Mouse (Mus musculus) lung, embryonic 15.5 days (tissue): ENCODE results near the gene Shroom3. TPM values are rescaled to one million over a fixed set of nuclear protein-coding genes. Genes with fewer than 3 reads are reported as not detected.

Experiments used
- ATAC-seq: fragments of 200-750 bp; cut with Nextera tagmentation; 2 replicates; pipeline ENCODE4 v1.8.0; 2017; ENCODE audit warnings: moderate number of reproducible peaks, borderline replicate concordance; ENCODE audit not compliant: low FRiP score, low TSS enrichment; ENCODE audit errors: extremely low read depth
- H3K27ac ChIP-seq: fragments of 300-500 bp; sonication (generic); 2 replicates; pipeline ENCODE4 v1.5.1; 2015; ENCODE audit warnings: moderate library complexity, mild to moderate bottlenecking, inconsistent platforms
- H3K27me3 ChIP-seq: fragments of 300-500 bp; sonication (generic); 2 replicates; pipeline ENCODE4 v1.6.1; 2015; ENCODE audit warnings: inconsistent platforms
- H3K36me3 ChIP-seq: fragments of 300-500 bp; sonication (generic); 2 replicates; pipeline ENCODE4 v1.6.1; 2015; ENCODE audit warnings: inconsistent platforms
- H3K4me1 ChIP-seq: fragments of 300-500 bp; sonication (generic); 2 replicates; pipeline ENCODE4 v1.6.1; 2015; ENCODE audit warnings: inconsistent platforms
- H3K4me2 ChIP-seq: fragments of 300-500 bp; sonication (generic); 2 replicates; pipeline ENCODE4 v1.6.1; 2015; ENCODE audit warnings: inconsistent platforms, mild to moderate bottlenecking, moderate library complexity
- H3K4me3 ChIP-seq: fragments of 300-500 bp; sonication (generic); 2 replicates; pipeline ENCODE4 v1.5.1; 2015; ENCODE audit warnings: mild to moderate bottlenecking, inconsistent platforms
- H3K9ac ChIP-seq: fragments of 300-500 bp; sonication (generic); 2 replicates; pipeline ENCODE4 v1.6.1; 2015; ENCODE audit warnings: inconsistent platforms
- H3K9me3 ChIP-seq: fragments of 300-500 bp; sonication (generic); 2 replicates; pipeline ENCODE4 v1.6.1; 2016; ENCODE audit warnings: inconsistent platforms
- WGBS: fragments of 180-500 bp; shearing (Covaris S2); methylation state at CpG from one replicate; pipeline ENCODE4 v1.1.7; 2015; 5-methylcytosine and 5-hydroxymethylcytosine counted together
- polyA plus RNA-seq: library from polyadenylated mRNA; unstranded; fragments of >200 nt; fragmentation: Nextera tagmentation; extraction: Ambion mirVana; gene quantifications from 2 replicates; pipeline ENCODE4 v1.2.1, GENCODE M21; 2015

Shroom3 gene
- polyA plus RNA-seq, 1 experiment from 2014 or later: 5.3 TPM

DNA sequence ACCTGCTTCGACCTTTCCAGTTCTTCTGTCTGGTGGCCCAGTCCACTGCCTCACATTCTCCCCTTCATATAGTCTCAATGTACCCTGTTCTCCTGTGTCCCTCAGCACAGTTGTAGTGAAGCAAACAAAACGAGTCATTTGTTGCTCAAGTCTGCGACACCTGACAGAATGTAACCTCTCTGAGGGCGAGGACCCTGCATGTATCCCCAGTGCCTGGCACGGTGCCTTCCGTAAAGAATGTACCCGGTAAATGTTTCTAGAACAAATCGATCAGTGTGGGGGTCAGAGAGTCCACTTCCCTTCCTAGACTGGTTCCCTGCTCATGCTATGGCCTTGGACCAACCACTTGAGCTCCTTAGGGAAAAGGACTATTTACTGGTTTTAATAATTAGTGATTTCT, 38.4 kb downstream of the Shroom3 start:
- H3K27ac ChIP-seq: no peak overlapping the region
- no peak for ATAC-seq
- no peaks in the 10 kb centered on the region for H3K36me3 ChIP-seq
- no peaks in the 10 kb centered on the region for H3K4me1 ChIP-seq
- WGBS: 85% methylated on average over 8 of the region's 8 CpGs
- no peak overlapping the region for H3K4me2 ChIP-seq
- no peak overlapping the region for H3K9ac ChIP-seq
- no peaks in the 10 kb centered on the region for H3K27me3 ChIP-seq
- no peaks in the 10 kb centered on the region for H3K9me3 ChIP-seq
- no peak overlapping the region for H3K4me3 ChIP-seq

DNA sequence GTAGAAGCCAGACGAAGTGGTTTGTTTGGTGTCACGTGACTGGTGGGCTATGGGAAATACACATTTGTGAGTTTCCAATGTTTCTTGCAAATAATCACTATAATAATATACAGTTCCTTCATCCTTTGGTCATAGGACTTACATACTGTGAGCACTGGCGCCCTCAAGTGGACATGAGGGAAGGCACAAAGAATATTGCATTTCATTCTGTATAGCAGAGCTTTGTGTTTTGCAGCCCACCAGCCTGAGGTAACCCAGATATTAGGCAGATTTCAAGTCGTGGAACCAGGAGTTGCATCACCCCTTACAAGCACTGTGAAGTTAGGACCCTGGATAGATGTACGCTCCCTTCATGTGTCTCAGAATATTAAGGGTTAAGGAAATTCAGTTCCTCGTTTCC, 42.7 kb downstream of the Shroom3 start:
- WGBS: 25% methylated on average over 6 of the region's 6 CpGs
- Histone ChIP-seq H3K9ac (no peak overlapping the region), H3K27me3 (no peaks in the 10 kb centered on the region), H3K4me1 (0 out of 2 replicates have a peak, but pooled peaks cover 3% of the 10 kb centered on the region), H3K4me2 (no peak overlapping the region), H3K36me3 (no peaks in the 10 kb centered on the region), H3K27ac (no peak overlapping the region), H3K4me3 (no peak overlapping the region), H3K9me3 (no peaks in the 10 kb centered on the region)
- no peak; the same call in 1 of the 2 replicates for ATAC-seq

DNA sequence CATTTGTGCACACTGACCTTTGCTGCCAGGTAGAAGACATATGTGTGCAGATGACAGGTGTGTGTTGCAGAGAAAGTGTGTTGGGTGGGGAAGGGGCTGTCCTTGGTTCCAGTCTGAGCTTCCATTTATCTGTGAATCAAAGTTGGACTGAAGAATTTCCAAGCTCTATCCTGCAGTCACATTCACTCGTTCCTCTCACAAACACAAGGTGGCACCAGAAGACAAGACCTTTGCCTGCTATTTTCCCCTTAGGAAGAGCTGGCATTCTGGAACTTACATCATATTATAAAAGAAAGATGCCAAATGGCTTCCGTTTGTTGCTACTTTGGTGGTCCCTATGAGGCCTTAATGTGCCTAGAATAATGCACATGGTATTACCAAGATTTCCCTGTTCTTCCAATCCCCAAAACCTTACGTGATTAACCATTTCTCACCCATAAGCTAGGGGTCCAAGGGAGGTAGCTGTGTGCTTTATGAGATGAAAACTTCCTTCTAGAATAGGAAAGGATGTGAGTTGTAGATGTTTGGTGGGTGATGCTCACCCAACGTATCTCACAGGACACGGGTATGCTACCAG, 45.1 kb downstream of the Shroom3 start:
- Histone ChIP-seq H3K27ac (no peak overlapping the region), H3K4me3 (no peak overlapping the region), H3K4me1 (0 out of 2 replicates have a peak, but pooled peaks cover 3% of the 10 kb centered on the region), H3K36me3 (no peaks in the 10 kb centered on the region), H3K9ac (no peak overlapping the region), H3K4me2 (no peak overlapping the region), H3K9me3 (no peaks in the 10 kb centered on the region), H3K27me3 (no peaks in the 10 kb centered on the region)
- WGBS: 37% methylated on average over 5 of the region's 5 CpGs
- no peak for ATAC-seq

DNA sequence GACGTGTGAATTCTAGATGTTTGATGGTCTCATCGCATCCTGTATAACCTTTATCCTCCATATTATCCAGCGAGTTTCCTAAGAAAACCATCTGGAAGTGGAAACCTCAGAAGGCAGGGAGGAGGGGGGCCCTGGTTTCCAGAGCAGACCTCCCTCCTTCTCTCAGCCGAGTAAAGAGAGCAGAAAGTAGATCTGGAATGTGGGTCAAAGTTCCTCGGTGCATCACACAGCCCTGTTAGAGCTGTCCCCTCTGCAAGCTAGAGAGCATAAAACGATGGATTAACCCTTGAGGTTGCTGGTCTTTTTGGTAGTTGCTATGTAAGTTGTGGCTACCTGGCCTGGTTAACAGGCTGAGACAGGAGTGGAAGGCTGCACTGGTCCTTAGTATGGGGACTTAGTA, 46.0 kb downstream of the Shroom3 start:
- no peaks in the 10 kb centered on the region for H3K9me3 ChIP-seq
- H3K27me3 ChIP-seq: no peaks in the 10 kb centered on the region
- H3K4me2 ChIP-seq: no peak overlapping the region
- ATAC-seq: no peak
- no peak overlapping the region for H3K9ac ChIP-seq
- 47% methylated on average over 6 of the region's 6 CpGs for WGBS
- H3K36me3 ChIP-seq: no peaks in the 10 kb centered on the region
- 0 out of 2 replicates have a peak, but pooled peaks cover 3% of the 10 kb centered on the region for H3K4me1 ChIP-seq
- H3K27ac ChIP-seq: no peak overlapping the region
- H3K4me3 ChIP-seq: no peak overlapping the region

DNA sequence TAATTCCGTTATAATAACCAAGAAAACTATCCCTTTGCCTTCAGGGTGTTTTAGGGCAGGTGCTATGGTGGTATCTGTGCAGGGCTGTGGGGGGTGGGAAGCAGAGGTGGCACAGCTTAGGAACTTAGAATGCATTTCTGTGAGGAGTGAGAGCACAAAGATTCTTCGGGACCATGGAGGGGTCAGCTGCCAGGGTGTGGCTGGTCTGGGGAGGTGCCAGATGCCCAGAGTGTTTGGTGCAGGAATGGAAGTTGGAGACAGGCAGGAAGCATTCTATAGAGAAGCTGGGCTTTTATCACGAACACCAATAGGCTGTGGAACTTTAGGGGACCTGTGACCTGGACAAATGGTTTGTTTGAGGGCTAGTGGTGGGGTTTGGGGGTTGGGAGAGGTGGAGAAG, 58.6 kb downstream of the Shroom3 start:
- WGBS: 61% methylated on average over 3 of the region's 3 CpGs
- ATAC-seq: no peak
- H3K27me3 ChIP-seq: no peaks in the 10 kb centered on the region
- H3K9me3 ChIP-seq: no peaks in the 10 kb centered on the region
- peaks cover 12% of the 10 kb centered on the region for H3K4me1 ChIP-seq
- no peak overlapping the region for H3K4me3 ChIP-seq
- H3K27ac ChIP-seq: no peak overlapping the region
- H3K36me3 ChIP-seq: no peaks in the 10 kb centered on the region
- H3K4me2 ChIP-seq: no peak overlapping the region
- H3K9ac ChIP-seq: no peak overlapping the region

DNA sequence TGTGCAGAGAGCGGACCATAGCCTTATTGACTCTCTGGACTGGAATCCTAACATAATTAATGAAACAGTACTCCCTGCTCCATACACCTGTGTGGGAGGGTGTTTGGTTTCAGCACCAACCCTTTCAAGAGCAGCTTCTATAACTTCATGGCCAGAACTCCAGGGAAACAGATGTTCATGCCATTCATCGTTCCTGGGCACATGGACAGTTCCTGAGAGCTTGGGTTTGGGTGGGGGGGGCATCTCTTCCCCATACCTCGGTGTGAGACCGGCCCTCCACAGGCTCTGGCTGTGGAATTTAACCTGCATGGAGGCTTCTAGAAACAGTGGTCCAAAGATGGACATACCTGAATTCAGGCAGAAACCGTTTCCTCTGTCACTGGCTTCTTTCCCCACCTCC, 59.5 kb downstream of the Shroom3 start:
- ATAC-seq: no peak
- Histone ChIP-seq H3K27me3 (no peaks in the 10 kb centered on the region), H3K4me2 (no peak overlapping the region), H3K36me3 (no peaks in the 10 kb centered on the region), H3K9me3 (no peaks in the 10 kb centered on the region), H3K4me3 (no peak overlapping the region), H3K27ac (no peak overlapping the region), H3K9ac (no peak overlapping the region), H3K4me1 (peaks cover 12% of the 10 kb centered on the region)
- WGBS: 70% methylated on average over 5 of the region's 5 CpGs

DNA sequence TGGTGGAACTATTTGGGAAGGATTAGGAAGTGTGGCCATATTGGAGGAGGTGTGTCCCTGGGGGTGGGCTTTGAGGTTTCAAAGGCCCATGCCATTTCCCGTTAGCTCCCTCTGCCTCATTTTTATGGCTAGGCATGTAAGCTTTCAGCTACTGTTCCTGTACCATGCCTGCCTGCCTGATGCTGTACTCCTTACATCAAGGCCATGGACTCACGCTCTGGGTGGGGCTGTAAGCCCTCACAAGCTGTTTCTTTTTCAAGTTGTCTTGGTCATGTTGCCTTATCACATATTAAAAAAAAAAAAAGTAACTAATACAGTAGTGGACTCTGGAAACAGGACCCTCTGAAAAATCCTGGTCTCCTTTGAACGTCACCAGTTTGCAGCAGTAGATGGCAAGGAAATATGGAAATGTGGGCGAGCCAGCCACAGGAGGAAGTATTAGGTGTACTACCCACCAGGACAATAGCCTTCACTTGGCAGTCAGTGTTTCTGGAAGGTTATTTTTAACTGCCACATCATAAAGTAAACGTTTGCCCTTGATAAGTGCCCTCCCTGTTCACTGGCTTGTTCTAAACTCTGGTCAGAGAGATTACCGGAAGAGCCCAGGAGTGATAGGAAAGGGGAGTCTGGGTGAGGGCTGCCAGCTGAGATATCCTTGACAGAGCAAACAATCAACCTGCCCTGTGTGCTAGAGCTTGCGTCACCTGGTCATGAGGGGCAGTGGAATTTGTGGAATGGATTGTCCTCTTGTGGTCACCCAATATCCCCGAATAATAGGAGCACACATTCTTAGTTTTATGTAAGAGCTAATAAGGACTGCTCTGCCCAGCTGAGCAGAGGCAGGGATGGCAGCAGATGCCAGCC, 62.4 kb downstream of the Shroom3 start:
- no peaks in the 10 kb centered on the region for H3K27me3 ChIP-seq
- no peaks in the 10 kb centered on the region for H3K9me3 ChIP-seq
- H3K4me2 ChIP-seq: no peak overlapping the region
- peak overlapping the region; percentile 75 for H3K27ac ChIP-seq
- H3K4me1 ChIP-seq: peaks cover 12% of the 10 kb centered on the region
- no peaks in the 10 kb centered on the region for H3K36me3 ChIP-seq
- no peak overlapping the region for H3K9ac ChIP-seq
- H3K4me3 ChIP-seq: no peak overlapping the region
- peak; percentile 89 for ATAC-seq
- WGBS: 35% methylated on average over 8 of the region's 8 CpGs

DNA sequence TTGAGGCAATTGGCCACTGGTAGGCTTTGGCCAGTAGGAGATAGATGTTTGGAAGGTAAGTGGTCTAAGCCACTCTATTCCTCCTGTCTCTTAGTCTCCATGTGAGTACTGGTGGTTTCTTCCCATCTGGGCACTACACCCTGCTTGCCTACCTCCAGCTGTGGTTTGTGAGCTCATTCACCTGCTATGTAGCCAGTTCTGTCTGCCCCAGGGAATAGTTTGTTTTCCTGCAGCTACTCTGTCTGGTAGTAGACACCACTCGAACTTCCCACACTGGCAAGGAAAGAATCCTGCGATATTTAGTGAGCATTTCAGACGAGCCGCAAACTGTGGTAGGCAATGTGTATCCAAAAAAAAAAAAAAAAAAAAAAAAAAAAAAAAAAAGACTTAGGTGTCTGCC, 68.3 kb downstream of the Shroom3 start:
- Histone ChIP-seq H3K36me3 (no peaks in the 10 kb centered on the region), H3K9me3 (no peaks in the 10 kb centered on the region), H3K27ac (no peak overlapping the region), H3K4me3 (no peak overlapping the region), H3K4me1 (peaks cover 1% of the 10 kb centered on the region; the same call in 1 of the 2 replicates), H3K27me3 (no peaks in the 10 kb centered on the region), H3K4me2 (no peak overlapping the region), H3K9ac (no peak overlapping the region)
- 74% methylated on average over 4 of the region's 4 CpGs for WGBS
- no peak for ATAC-seq

DNA sequence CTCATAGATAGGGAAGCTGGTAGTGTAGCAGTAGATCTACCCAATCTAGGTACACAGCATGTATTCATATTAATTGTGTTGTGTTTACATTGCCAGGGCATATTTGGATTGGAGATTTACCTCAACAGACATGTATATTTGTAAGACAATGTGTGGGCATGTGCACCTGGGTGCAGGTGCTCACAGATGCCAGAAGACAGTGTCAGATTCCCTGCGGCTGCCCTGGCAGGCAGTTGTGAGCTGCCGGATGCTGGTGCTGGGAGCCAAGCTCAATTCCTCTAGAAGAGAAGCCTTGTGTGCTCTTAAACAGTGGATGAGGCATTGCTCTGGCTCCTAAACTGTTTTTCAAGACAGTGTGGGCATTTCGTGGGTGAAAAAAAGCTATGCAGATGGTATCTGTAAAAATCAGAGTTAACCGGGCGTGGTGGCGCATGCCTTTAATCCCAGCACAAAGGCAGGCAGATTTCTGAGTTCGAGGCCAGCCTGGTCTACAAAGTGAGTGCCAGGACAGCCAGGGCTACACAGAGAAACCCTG, 72.1 kb downstream of the Shroom3 start:
- Histone ChIP-seq H3K9me3 (no peaks in the 10 kb centered on the region), H3K9ac (no peak overlapping the region), H3K4me2 (no peak overlapping the region), H3K36me3 (no peaks in the 10 kb centered on the region), H3K4me1 (0 out of 2 replicates have a peak, but pooled peaks cover 3% of the 10 kb centered on the region), H3K27ac (no peak overlapping the region), H3K27me3 (no peaks in the 10 kb centered on the region), H3K4me3 (no peak overlapping the region)
- WGBS: 79% methylated on average over 7 of the region's 7 CpGs
- ATAC-seq: no peak

DNA sequence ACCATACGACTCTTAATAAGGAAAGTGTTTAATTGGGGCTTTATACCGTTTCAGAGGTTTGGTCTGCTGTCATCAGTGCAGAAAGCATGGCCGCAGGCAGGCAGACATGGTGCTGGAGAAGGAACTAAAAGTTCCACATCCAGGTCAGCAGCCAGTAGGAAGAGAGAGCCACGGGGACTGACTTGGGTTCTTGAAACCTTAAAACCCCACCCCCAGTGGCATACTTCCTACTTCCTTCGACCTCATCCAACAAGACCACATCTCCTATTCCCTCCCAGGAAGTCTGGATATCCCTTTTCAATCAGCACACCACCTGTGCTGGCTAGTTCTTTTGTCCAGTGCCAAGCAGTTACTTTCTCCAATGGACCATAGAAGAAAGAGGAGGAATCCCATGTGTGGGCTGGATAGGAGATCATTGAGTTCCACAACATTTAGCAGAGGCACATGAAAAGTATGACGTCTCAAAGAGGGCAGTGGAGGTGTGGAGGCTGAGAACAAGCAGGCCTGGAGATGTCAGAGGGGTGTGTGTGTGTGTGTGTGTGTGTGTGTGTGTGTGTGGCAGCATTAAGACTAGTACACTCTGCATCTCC, 76.0 kb downstream of the Shroom3 start:
- Histone ChIP-seq H3K4me2 (no peak overlapping the region), H3K9me3 (no peaks in the 10 kb centered on the region), H3K36me3 (no peaks in the 10 kb centered on the region), H3K4me3 (no peak overlapping the region), H3K4me1 (peaks cover 18% of the 10 kb centered on the region), H3K27me3 (no peaks in the 10 kb centered on the region), H3K27ac (no peak overlapping the region), H3K9ac (no peak overlapping the region)
- WGBS: 77% methylated on average over 6 of the region's 6 CpGs
- ATAC-seq: no peak

DNA sequence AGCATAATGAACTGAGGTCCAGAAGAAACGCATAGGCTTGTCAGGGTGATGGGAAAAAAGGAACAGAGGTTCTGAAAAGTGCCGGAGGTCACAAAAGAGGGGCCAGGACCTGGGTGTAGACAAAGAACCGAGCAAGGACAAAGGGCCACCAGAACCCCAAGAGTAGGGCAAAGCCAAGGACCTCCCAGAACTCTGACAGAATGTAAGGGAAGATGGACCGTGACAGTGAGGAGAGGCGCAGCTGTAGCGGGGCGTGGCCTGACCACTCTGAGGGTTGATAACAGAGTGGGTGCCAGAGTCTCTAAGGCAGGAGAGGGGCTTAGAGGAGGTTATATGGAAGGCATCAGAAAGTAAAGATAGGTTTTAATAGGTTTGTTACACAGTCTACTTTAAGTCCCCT, 77.3 kb downstream of the Shroom3 start:
- Histone ChIP-seq H3K27ac (no peak overlapping the region), H3K4me3 (no peak overlapping the region), H3K4me1 (peaks cover 18% of the 10 kb centered on the region), H3K9me3 (no peaks in the 10 kb centered on the region), H3K9ac (no peak overlapping the region), H3K36me3 (no peaks in the 10 kb centered on the region), H3K27me3 (no peaks in the 10 kb centered on the region), H3K4me2 (no peak overlapping the region)
- WGBS: 70% methylated on average over 7 of the region's 7 CpGs
- no peak for ATAC-seq
